Mouse (Mus musculus) kidney, adult 9 months (tissue): ENCODE measurements around the gene Cdc42se2.

Experiments used
- DNase-seq: peaks from one replicate; pipeline ENCODE4 v3.0.0; 2022

Gene Cdc42se2

GRCm38 (mm10) chr11:54703306-54703705, 84.2 kb downstream of the Cdc42se2 start:
- peak; percentile 83 for DNase-seq

GRCm38 (mm10) chr11:54701848-54702247, 85.6 kb downstream of the Cdc42se2 start:
- DNase-seq, result no peak

GRCm38 (mm10) chr11:54699972-54700371, 87.5 kb downstream of the Cdc42se2 start:
- no peak for DNase-seq

GRCm38 (mm10) chr11:54698636-54699035, 88.8 kb downstream of the Cdc42se2 start:
- no peak for DNase-seq

GRCm38 (mm10) chr11:54697611-54698010, 89.9 kb downstream of the Cdc42se2 start:
- peak; percentile 25 for DNase-seq

- peak; percentile 19 for DNase-seq
These were observed 91.5 kb downstream of the Cdc42se2 start for GRCm38 (mm10) chr11:54695951-54696350.

- no peak for DNase-seq
These were observed 93.2 kb downstream of the Cdc42se2 start for GRCm38 (mm10) chr11:54694291-54694690.

- no peak for DNase-seq
These were observed 93.8 kb downstream of the Cdc42se2 start for GRCm38 (mm10) chr11:54693696-54694095.

GRCm38 (mm10) chr11:54691179-54691578, 96.3 kb downstream of the Cdc42se2 start:
- peak; percentile 23 for DNase-seq

- no peak for DNase-seq
These were observed 97.3 kb downstream of the Cdc42se2 start for GRCm38 (mm10) chr11:54690171-54690570.

GRCm38 (mm10) chr11:54684831-54685230, 102.6 kb downstream of the Cdc42se2 start:
- DNase-seq, result no peak

- DNase-seq, result peak; percentile 67
These were observed 108.3 kb downstream of the Cdc42se2 start for GRCm38 (mm10) chr11:54679141-54679540.

- no peak for DNase-seq
These were observed 111.5 kb downstream of the Cdc42se2 start for GRCm38 (mm10) chr11:54675792-54676489.

- DNase-seq, result peak; percentile 22
These were observed 113.7 kb downstream of the Cdc42se2 start for GRCm38 (mm10) chr11:54673575-54674298.
